Mouse (Mus musculus) lung, postnatal 0 days (tissue): Measurements from ENCODE around the gene Thap3. TPM values are rescaled to one million over a fixed set of nuclear protein-coding genes. Genes with fewer than 3 reads are reported as not detected.

Experiments used
- ATAC-seq: fragments of 200-750 bp; cut with Nextera tagmentation; 2 replicates; pipeline ENCODE4 v1.8.0; 2017; ENCODE audit warnings: moderate library complexity
- DNase-seq: peaks from one replicate; pipeline ENCODE4 v3.0.0-alpha.2; 2016; ENCODE audit warnings: low spot score
- H3K27ac ChIP-seq: fragments of 300-500 bp; sonication (generic); 2 replicates; pipeline ENCODE4 v1.5.1; 2014; ENCODE audit warnings: antibody characterized with exemption, mild to moderate bottlenecking, low read length, mixed read lengths
- H3K27me3 ChIP-seq: fragments of 300-500 bp; sonication (generic); replicated peaks from 2 replicates; pipeline ENCODE4 v1.6.1; 2014; ENCODE audit warnings: low read length, mixed read lengths; ENCODE audit not compliant: insufficient read depth
- H3K36me3 ChIP-seq: fragments of 300-500 bp; sonication (generic); 2 replicates; pipeline ENCODE4 v1.6.1; 2014; ENCODE audit warnings: low read length, mixed read lengths; ENCODE audit not compliant: insufficient read depth
- H3K4me1 ChIP-seq: fragments of 300-500 bp; sonication (generic); 2 replicates; pipeline ENCODE4 v1.6.1; 2014; ENCODE audit warnings: antibody characterized with exemption, low read depth, low read length, mixed read lengths; ENCODE audit not compliant: insufficient read depth
- H3K4me2 ChIP-seq: fragments of 300-500 bp; sonication (generic); replicated peaks from 2 replicates; pipeline ENCODE4 v1.6.1; 2014; ENCODE audit warnings: low read depth, mild to moderate bottlenecking, low read length, moderate library complexity, mixed read lengths
- H3K4me3 ChIP-seq: fragments of 300-500 bp; sonication (generic); 2 replicates; pipeline ENCODE4 v1.5.1; 2014; ENCODE audit warnings: low read depth, low read length
- H3K9ac ChIP-seq: fragments of 300-500 bp; sonication (generic); replicated peaks from 2 replicates; pipeline ENCODE4 v1.6.1; 2014; ENCODE audit warnings: low read depth, mild to moderate bottlenecking
- H3K9me3 ChIP-seq: fragments of 300-500 bp; sonication (generic); 2 replicates; pipeline ENCODE4 v1.6.1; 2016; ENCODE audit warnings: low read length, mixed read lengths
- CTCF ChIP-seq: IDR thresholded peaks from 2 replicates; pipeline ENCODE4 v1.5.1; 2016; ENCODE audit warnings: antibody characterized with exemption, mild to moderate bottlenecking
- EP300 ChIP-seq: IDR thresholded peaks from 2 replicates; pipeline ENCODE4 v1.6.1; 2016; ENCODE audit warnings: antibody characterized with exemption, mild to moderate bottlenecking, control low read depth
- WGBS: fragments of 180-500 bp; shearing (Covaris S2); extraction: QIAGEN DNeasy Blood & Tissue Kit; methylation state at CpG from one replicate; pipeline ENCODE4 v1.1.7; 2014; 5-methylcytosine and 5-hydroxymethylcytosine counted together
- polyA plus RNA-seq: library from polyadenylated mRNA; unstranded; fragments of >200 nt; fragmentation: Nextera tagmentation; extraction: Ambion mirVana; gene quantifications from 2 replicates; pipeline ENCODE4 v1.2.1, GENCODE M21; 2015

Gene Thap3
- polyA plus RNA-seq, 1 experiment from 2014 or later: 31.0 TPM

DNA sequence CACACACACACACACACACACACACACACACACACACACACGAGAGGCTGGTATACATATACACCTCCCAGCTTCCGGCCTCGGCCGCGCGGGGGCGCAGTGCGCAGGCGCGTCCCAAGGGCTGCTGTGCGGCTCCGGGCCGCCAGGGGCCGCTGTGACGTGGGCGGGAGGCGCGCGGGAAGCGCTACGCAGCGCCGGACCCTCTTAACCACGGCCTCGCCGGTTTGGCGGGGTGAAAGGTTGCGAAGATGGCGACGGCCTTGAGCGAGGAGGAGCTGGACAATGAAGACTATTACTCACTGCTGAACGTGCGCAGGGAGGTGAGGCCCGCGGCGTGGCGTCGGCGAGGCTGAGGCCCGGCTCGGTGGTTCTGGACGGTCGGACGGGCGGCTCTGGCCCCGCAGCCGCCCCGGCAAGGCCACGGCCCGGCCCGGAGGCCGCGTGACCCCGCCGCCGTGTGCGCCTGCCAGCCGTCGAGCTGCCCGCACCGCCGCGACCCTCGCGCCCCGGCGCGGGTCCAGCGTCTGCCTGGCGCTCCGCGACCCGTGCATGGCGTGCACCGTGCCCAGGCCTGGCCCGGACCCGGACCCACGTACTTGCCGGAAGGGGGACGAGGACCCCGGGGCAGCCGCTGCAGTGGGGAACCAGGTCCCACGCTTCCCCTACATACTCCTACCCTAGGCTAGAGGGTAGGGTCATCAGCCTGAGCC lies 55.1 kb downstream of the Thap3 start, which contains the start of gene Dnajc11:
Gene Dnajc11 (plus strand): TSS at position 187 of the 710 bp plus-strand sequence.
- Histone ChIP-seq H3K27ac (peak within 1 kb of the TSS; percentile 32; the same call in 1 of the 2 replicates), H3K4me2 (peak within 1 kb of the TSS; percentile 97), H3K4me3 (peak within 1 kb of the TSS; percentile 92), H3K9ac (peak within 1 kb of the TSS; percentile 92), H3K27me3 (no peaks in the 10 kb centered on the region), H3K36me3 (no peaks in the 10 kb centered on the region), H3K4me1 (peaks cover 12% of the 10 kb centered on the region), H3K9me3 (no peaks in the 10 kb centered on the region)
- peak; percentile 99 for TF ChIP-seq CTCF
- TF ChIP-seq EP300: no peak
- ATAC-seq (peak; percentile 95), DNase-seq (peak; percentile 95)
- under 1% methylated on average over 52 of the region's 83 CpGs for WGBS

Other genes with a start within 250 kb of the Thap3 start
- gene Camta1, start 127.1 kb downstream of the Thap3 start, polyA plus RNA-seq: 79.1 and 86.4 TPM in 2 replicates
- 23.0 and 24.9 TPM in 2 replicates for gene Dnajc11, start 55.3 kb downstream of the Thap3 start, polyA plus RNA-seq
- 18.0 TPM in 2 replicates for gene Phf13, start 7.3 kb upstream of the Thap3 start, polyA plus RNA-seq
- gene Klhl21, start 19.8 kb upstream of the Thap3 start, polyA plus RNA-seq: 13.4 and 13.7 TPM in 2 replicates
- gene Zbtb48, start 38.7 kb upstream of the Thap3 start, polyA plus RNA-seq: 13.2 and 13.7 TPM in 2 replicates
- gene Tas1r1, start 49.6 kb upstream of the Thap3 start, polyA plus RNA-seq: 0.21 and 0.35 TPM in 2 replicates
- 10.0 and 11.3 TPM in 2 replicates for gene Nol9, start 50.3 kb upstream of the Thap3 start, polyA plus RNA-seq
- 17.4 and 18.8 TPM in 2 replicates for gene Plekhg5, start 83.5 kb upstream of the Thap3 start, polyA plus RNA-seq
- 1.2 and 1.4 TPM in 2 replicates for gene Tnfrsf25, start 126.9 kb upstream of the Thap3 start, polyA plus RNA-seq
- gene Espn, start 163.4 kb upstream of the Thap3 start, polyA plus RNA-seq: 2.0 and 3.1 TPM in 2 replicates
- gene Hes2, start 169.9 kb upstream of the Thap3 start, polyA plus RNA-seq: 0.26 and 0.33 TPM in 2 replicates
- 59.2 and 63.4 TPM in 2 replicates for gene Acot7, start 189.1 kb upstream of the Thap3 start, polyA plus RNA-seq